ENCODE assay signal across 27 mouse cellular contexts in the genomic region with DNA sequence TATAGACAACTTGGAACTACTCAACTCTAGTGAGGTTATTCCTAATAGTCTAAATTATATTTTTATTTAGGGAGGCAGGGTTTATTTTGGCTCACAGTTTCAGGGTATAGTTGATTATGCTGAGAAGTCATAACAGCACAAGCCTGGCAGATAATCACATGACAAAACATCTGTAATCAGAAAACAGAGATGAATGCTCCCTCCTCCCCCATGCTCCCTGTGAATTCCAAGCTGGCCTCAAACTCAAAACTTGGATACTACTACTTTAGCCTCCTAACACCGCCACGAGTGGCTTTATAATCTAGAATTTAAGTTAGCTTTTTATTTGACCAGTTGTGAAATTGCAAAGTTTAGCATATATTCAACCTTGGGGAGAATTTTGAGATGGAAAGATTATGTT.
"Had no signal": no experiment of that assay in that cellular context is flagged by ENCODE, and none has a peak within 500 bp of the region (broad histone marks: within the 10 kb centered on the region; RNA-seq: fewer than 3 reads in every experiment).

No protein-coding gene starts in this region.

- H3K4me3 ChIP-seq: embryonic facial prominence, embryonic 10.5 days; embryonic facial prominence, embryonic 12.5 days; embryonic facial prominence, embryonic 13.5 days; embryonic facial prominence, embryonic 15.5 days; erythroblast, embryonic 14.5 days; forebrain, embryonic 10.5 days; forebrain, embryonic 12.5 days; forebrain, embryonic 13.5 days; forebrain, embryonic 15.5 days; gastrocnemius, adult 2 months; heart, adult 2 months; heart, embryonic 10.5 days had no signal

- H3K27me3 ChIP-seq: embryonic facial prominence, embryonic 12.5 days; embryonic facial prominence, embryonic 13.5 days; embryonic facial prominence, embryonic 15.5 days; forebrain, embryonic 15.5 days had no signal

- H3K9ac ChIP-seq: embryonic facial prominence, embryonic 12.5 days; embryonic facial prominence, embryonic 13.5 days; embryonic facial prominence, embryonic 15.5 days; forebrain, embryonic 12.5 days; forebrain, embryonic 13.5 days; forebrain, embryonic 15.5 days; forebrain, postnatal 0 days had no signal

- H3K9me3 ChIP-seq: forebrain, embryonic 15.5 days had no signal

- H3K27ac ChIP-seq: embryonic facial prominence, embryonic 10.5 days; embryonic facial prominence, embryonic 12.5 days; embryonic facial prominence, embryonic 13.5 days; embryonic facial prominence, embryonic 15.5 days; forebrain, embryonic 10.5 days; forebrain, embryonic 12.5 days; forebrain, embryonic 13.5 days; forebrain, embryonic 15.5 days; gastrocnemius, adult 2 months; heart, adult 2 months; heart, embryonic 10.5 days had no signal

- DNase-seq: cerebellum, adult 9-11 months; cerebellum, postnatal 10 days; cerebellum, postnatal 14 days; cerebellum, postnatal 25 days; cerebellum, postnatal 36 days; embryo, embryonic 11 days; forebrain, postnatal 0 days; gastrocnemius, adult 2 months; gastrocnemius, postnatal 10 days; gastrocnemius, postnatal 14 days; gastrocnemius, postnatal 25 days; gastrocnemius, postnatal 36 days; heart, adult 18-20 months; heart, adult 2 months had no signal

- H3K4me2 ChIP-seq: embryonic facial prominence, embryonic 12.5 days; embryonic facial prominence, embryonic 13.5 days; embryonic facial prominence, embryonic 15.5 days; forebrain, embryonic 12.5 days; forebrain, embryonic 13.5 days; forebrain, embryonic 15.5 days; heart, embryonic 11.5 days had no signal

- H3K4me1 ChIP-seq: embryonic facial prominence, embryonic 12.5 days had no signal

- ATAC-seq: forebrain, embryonic 13.5 days; forebrain, embryonic 14.5 days; forebrain, embryonic 15.5 days; forebrain, embryonic 16.5 days; forebrain, postnatal 0 days had no signal
